Mouse (Mus musculus) right cerebral cortex, postnatal 10 days (tissue): Measurements from ENCODE around the gene Tmem150a.

Experiments
- DNase-seq, 2 experiments: peaks; one replicate each; pipeline ENCODE4 v3.0.0; 2021; ENCODE audit warnings: low spot score in 2 of 2

The Tmem150a gene

DNA sequence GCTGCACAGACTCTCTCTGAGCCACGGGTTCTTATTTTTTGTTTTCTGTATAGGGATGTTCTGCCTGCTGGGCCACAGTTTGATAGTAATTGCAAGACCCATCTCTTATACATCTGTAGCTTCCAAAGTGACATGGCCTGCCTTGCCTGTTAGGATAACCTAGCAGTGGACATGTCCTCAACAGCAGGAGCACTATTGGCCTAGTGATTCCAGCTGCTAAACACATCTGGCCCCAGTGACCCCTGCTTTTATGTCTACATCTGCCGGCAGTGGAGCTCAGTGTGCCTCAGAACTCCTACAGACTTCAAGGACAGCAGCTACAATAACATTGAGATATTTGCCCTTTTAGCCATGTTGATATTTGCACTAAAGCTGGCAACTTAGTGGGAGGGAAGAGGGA lies 44.7 kb downstream of the Tmem150a start:
- DNase-seq, result no peak

- peak; percentile 57 to 78 for DNase-seq
These were observed 46.6 kb downstream of the Tmem150a start for GRCm38 (mm10) chr6:72401875-72402274.

DNA sequence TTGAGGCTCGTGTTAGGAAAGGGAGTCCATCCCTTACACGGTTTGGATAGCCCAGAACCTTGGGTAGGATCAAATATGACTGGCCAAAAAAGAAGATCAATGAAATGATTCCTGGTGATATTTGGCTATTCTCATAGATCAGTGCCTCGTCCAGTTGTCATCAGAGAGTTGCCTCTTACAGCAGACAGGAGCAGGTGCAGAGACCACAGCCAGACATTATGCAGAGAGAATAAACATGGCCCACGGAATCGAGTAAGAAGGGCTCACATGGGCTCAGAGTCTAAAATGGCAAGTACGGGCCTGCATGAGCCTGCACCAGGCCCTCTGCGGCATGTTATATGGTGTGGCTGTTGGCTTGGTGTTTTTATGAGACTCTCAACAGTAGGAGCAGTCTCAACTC lies 50.1 kb downstream of the Tmem150a start:
- no peak for DNase-seq

DNA sequence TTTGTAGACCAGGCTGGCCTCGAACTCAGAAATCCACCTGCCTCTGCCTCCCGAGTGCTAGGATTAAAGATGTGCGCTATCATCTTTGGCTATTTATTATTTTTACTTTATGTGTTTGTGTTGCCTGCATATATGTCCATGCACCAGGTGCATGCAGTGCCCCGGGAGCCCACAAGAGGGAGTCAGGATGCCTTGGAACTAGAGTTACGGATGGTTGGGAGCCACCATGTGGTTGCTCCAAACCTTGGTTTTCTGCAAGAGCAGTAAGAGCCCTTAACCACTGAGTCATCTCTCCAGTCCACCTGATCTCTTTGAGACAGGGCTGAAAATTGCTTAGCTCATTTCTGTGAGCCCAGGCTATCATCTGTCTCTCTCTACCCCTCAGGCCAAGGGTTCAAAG lies 51.9 kb downstream of the Tmem150a start:
- peak; percentile 81 to 84 for DNase-seq
